Mouse (Mus musculus) kidney, adult 2 months (tissue): Measurements from ENCODE around the gene Atxn1.

ENCODE experiments used
- CTCF ChIP-seq: fragments of 200-500 bp; conservative IDR thresholded peaks from 2 replicates; pipeline ENCODE4 v1.5.1; 2011; ENCODE audit warnings: low read depth, mild to moderate bottlenecking, control low read depth, low read length, moderate library complexity, mixed read lengths; ENCODE audit not compliant: insufficient read depth, insufficient read length
- POLR2A ChIP-seq: fragments of 200-500 bp; IDR thresholded peaks from one replicate; pipeline ENCODE4 v1.6.1; 2011; ENCODE audit warnings: low read depth, low read length, control low read depth

- TF ChIP-seq POLR2A (no peak), CTCF (no peak)
These were observed 42.3 kb downstream of the Atxn1 start for GRCm38 (mm10) chr13:45922467-45922866.
